Mouse (Mus musculus): ENCODE measurements at regions not wholly inside any gene's neighbourhood (a gene's known extent, or its start where the extent isn't known, plus 50 kb on each side); places are given as distances from the start of the nearest gene placed in this dataset.
A peak's percentile ranks its signal among the peaks of the same experiment; 100 is the strongest.
"Not testable (repeated sequence)": the region's sequence is repeated elsewhere in the genome, so short reads cannot be mapped to it uniquely, and the experiment has no call there.

DNA sequence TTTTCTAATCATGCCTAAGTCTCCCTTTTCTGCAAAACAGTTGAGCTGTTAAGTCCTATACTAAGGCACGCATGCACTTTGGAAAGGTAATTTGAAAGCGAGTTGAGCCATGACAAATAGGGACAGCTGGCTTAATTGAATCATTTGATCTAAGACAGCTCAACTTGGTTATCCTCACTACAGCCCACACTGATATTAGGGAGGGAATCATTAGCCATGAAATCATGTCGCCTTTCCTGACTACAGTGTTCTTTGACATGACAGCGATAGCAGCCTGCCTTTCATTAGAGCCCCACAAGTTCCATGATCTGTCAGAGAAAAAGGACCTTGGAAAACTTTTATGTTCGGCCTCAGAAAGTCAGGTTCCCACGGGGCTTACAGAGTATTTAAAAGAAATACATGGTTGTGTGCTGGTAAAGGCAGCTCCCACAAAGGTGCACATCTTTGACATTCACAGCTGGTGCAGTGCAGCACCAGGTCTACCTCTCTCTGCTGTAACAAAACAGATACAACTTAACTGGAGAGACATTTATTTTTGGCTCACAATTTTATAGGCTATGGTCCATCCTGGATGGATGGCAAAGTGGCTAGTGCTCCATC, 803.5 kb downstream of the Cypt12 start:
- Histone ChIP-seq H3K4me1 (ENCODE audit: control insufficient read depth, insufficient read depth, low read length) (no peaks in the 10 kb centered on the region), H3K9ac (ENCODE audit: low read depth, low read length) (no peak overlapping the region), H3K27me3 (ENCODE audit: control insufficient read depth, insufficient read depth, low read length) (no peaks in the 10 kb centered on the region), H3K4me3 (no peak overlapping the region), H3K27ac (no peak overlapping the region), H3K36me3 (ENCODE audit: control insufficient read depth, insufficient read depth, low read length) (no peaks in the 10 kb centered on the region), H3K79me2 (replicated peaks; ENCODE audit: control insufficient read depth, insufficient read depth, low read length) (no peaks in the 10 kb centered on the region)
- intact Hi-C loops (cut with DNase I): no loop called here
- no peak for DNase-seq
- WGBS: 87% methylated on average over 6 of the region's 6 CpGs
- TF ChIP-seq POLR2A (IDR thresholded peaks at IDR 0.05; ENCODE audit: insufficient read depth, low read depth, low read length): no peak
- no peak for TF ChIP-seq CTCF (IDR thresholded peaks at IDR 0.05)
- no peak for TF ChIP-seq EP300 (IDR thresholded peaks at IDR 0.05; ENCODE audit: insufficient read depth, low read depth, low read length)

DNA sequence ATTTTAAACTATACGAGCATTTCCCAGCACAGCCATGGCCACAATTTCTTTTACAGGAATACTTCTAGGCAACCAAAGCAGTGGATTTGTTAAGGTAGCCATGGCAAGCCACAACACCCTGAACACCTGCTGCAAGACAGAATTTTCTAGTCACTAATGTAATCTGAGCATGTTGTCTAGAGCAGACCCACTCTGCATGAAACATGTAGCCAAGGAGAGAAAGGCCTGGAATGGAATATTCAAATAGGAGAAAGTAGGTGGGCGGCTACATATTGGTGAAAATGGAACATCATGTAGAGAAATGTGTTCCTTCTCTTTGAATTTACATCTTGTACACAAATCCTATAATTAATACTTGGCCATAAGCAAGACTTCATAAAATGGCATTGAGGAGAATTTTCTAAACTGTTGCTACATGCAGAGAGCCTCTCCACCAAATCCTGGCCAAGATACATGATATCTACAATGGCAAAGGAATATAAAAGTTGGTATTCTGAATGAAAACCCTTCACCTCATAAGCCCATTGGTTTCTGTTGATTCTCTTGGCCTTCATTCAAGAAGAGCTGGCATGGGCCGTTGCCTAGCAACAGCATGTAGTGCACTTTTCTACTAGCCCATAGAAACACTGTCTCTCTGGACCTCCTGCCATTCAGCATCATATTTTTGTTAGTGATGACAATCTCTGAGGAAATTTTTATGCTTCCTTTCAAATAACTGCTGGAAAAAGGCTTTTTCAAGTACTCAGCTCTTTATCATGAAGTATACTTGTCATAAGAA, 816.3 kb downstream of the Cypt12 start:
- Histone ChIP-seq H3K9ac (ENCODE audit: low read depth, low read length) (no peak overlapping the region), H3K4me3 (no peak overlapping the region), H3K4me1 (ENCODE audit: control insufficient read depth, insufficient read depth, low read length) (no peaks in the 10 kb centered on the region), H3K79me2 (replicated peaks; ENCODE audit: control insufficient read depth, insufficient read depth, low read length) (no peaks in the 10 kb centered on the region), H3K27ac (no peak overlapping the region), H3K27me3 (ENCODE audit: control insufficient read depth, insufficient read depth, low read length) (no peaks in the 10 kb centered on the region), H3K36me3 (ENCODE audit: control insufficient read depth, insufficient read depth, low read length) (no peaks in the 10 kb centered on the region)
- TF ChIP-seq POLR2A (IDR thresholded peaks at IDR 0.05; ENCODE audit: insufficient read depth, low read depth, low read length): no peak
- no peak for TF ChIP-seq CTCF (IDR thresholded peaks at IDR 0.05)
- no peak for TF ChIP-seq EP300 (IDR thresholded peaks at IDR 0.05; ENCODE audit: insufficient read depth, low read depth, low read length)
- no peak for DNase-seq
- 83% methylated on average over 3 of the region's 3 CpGs for WGBS
- intact Hi-C loops (cut with DNase I): no loop called here

DNA sequence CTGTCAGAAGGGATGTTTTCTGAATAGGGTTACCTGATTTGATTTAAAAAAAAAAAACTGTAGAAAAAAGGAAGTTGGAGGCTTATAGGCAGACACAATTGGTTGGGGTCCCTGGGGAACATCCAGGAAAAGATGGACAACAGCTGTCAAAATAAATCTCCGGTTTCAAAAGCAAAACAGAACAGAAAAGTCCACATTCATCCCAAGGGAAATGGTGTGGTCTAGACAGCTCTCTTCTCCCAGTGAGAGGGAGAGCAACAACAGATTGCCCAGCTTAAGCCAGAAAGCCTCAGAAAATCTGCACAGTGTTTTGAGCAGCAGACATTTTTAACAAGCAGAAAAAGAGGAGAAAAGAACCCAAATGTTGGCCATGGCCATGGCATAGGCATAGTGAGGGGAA, 830.3 kb downstream of the Cypt12 start:
- H3K27me3 ChIP-seq (ENCODE audit: control insufficient read depth, insufficient read depth, low read length): no peaks in the 10 kb centered on the region
- no peak overlapping the region for H3K4me3 ChIP-seq
- intact Hi-C loops (cut with DNase I): no loop called here
- no peaks in the 10 kb centered on the region for H3K36me3 ChIP-seq (ENCODE audit: control insufficient read depth, insufficient read depth, low read length)
- no peak overlapping the region for H3K9ac ChIP-seq (ENCODE audit: low read depth, low read length)
- TF ChIP-seq EP300 (IDR thresholded peaks at IDR 0.05; ENCODE audit: insufficient read depth, low read depth, low read length): no peak
- no peak for TF ChIP-seq CTCF (IDR thresholded peaks at IDR 0.05)
- no peak for TF ChIP-seq POLR2A (IDR thresholded peaks at IDR 0.05; ENCODE audit: insufficient read depth, low read depth, low read length)
- no peak overlapping the region; the same call in 1 of the 2 replicates for H3K27ac ChIP-seq
- no peaks in the 10 kb centered on the region for H3K79me2 ChIP-seq (replicated peaks; ENCODE audit: control insufficient read depth, insufficient read depth, low read length)
- DNase-seq: peak; percentile 4 to 15
- no peaks in the 10 kb centered on the region for H3K4me1 ChIP-seq (ENCODE audit: control insufficient read depth, insufficient read depth, low read length)
- 28% methylated on average over 1 of the region's 1 CpGs for WGBS

DNA sequence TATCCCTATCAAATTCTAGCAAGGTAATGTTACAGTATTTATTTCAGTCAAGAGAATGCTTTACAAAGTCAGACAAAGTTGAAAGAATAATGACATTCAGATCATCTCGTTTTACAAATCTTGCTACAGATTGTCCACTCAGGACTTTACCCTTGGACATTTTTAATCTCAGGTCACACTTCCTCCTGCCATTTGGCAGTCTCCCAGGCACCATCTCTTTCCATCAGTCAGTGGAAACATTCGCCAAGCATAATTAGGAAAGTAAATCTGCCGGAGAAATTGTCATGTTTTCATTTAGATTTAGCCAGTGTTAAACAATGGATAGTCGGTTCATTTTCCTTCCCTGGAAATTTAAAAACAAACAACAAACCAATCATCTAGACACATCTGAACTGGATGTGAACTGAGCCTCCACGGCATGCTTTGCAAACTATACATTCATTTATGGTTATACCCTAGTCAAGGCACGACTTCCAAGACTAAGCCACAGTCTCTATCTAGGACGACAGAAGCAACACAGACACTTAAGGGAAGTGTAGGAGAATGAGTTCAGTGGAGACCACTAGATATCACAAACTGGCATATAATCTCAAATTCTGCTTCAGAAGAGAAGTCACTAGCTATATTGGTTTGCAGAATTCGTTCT, 839.4 kb downstream of the Cypt12 start:
- TF ChIP-seq POLR2A (IDR thresholded peaks at IDR 0.05; ENCODE audit: insufficient read depth, low read depth, low read length) (no peak), EP300 (IDR thresholded peaks at IDR 0.05; ENCODE audit: insufficient read depth, low read depth, low read length) (no peak), CTCF (IDR thresholded peaks at IDR 0.05) (no peak)
- no peak for DNase-seq
- intact Hi-C loops (cut with DNase I): no loop called here
- H3K79me2 ChIP-seq (replicated peaks; ENCODE audit: control insufficient read depth, insufficient read depth, low read length): no peaks in the 10 kb centered on the region
- H3K27me3 ChIP-seq (ENCODE audit: control insufficient read depth, insufficient read depth, low read length): no peaks in the 10 kb centered on the region
- H3K9ac ChIP-seq (ENCODE audit: low read depth, low read length): no peak overlapping the region
- peaks cover 1% of the 10 kb centered on the region; the same call in 1 of the 2 replicates for H3K4me1 ChIP-seq (ENCODE audit: control insufficient read depth, insufficient read depth, low read length)
- WGBS: 24% methylated on average over 8 of the region's 8 CpGs
- no peaks in the 10 kb centered on the region for H3K36me3 ChIP-seq (ENCODE audit: control insufficient read depth, insufficient read depth, low read length)
- H3K27ac ChIP-seq: no peak overlapping the region
- H3K4me3 ChIP-seq: no peak overlapping the region

DNA sequence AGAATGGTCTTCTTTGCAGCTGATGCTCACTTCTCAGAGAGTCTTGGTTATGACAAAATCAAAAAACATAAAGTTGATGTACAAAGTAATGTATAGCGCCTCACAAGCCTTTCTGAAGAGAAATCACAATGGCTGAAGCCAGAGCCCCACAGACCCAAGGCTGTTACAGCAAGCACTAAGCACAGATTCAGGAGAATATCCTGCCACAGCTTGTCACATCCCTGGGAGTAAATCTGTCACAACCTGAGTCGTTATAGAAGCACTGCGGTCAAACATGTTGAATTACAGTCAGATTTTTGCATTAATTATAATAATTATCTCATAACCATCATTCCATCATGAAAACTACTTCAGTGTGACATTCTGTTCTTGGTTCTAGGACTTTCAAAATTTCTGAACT, 825.7 kb downstream of the 1700064H15Rik start:
- Histone ChIP-seq H3K79me2 (replicated peaks; ENCODE audit: control insufficient read depth, insufficient read depth, low read length) (no peaks in the 10 kb centered on the region), H3K9ac (ENCODE audit: low read depth, low read length) (no peak overlapping the region), H3K27me3 (ENCODE audit: control insufficient read depth, insufficient read depth, low read length) (no peaks in the 10 kb centered on the region), H3K27ac (no peak overlapping the region), H3K4me3 (no peak overlapping the region), H3K4me1 (ENCODE audit: control insufficient read depth, insufficient read depth, low read length) (no peaks in the 10 kb centered on the region), H3K36me3 (ENCODE audit: control insufficient read depth, insufficient read depth, low read length) (no peaks in the 10 kb centered on the region)
- no peak for DNase-seq
- WGBS: 75% methylated on average over 3 of the region's 3 CpGs
- TF ChIP-seq CTCF (IDR thresholded peaks at IDR 0.05): no peak
- TF ChIP-seq EP300 (IDR thresholded peaks at IDR 0.05; ENCODE audit: insufficient read depth, low read depth, low read length): no peak
- TF ChIP-seq POLR2A (IDR thresholded peaks at IDR 0.05; ENCODE audit: insufficient read depth, low read depth, low read length): no peak
- intact Hi-C loops (cut with DNase I): no loop called here

DNA sequence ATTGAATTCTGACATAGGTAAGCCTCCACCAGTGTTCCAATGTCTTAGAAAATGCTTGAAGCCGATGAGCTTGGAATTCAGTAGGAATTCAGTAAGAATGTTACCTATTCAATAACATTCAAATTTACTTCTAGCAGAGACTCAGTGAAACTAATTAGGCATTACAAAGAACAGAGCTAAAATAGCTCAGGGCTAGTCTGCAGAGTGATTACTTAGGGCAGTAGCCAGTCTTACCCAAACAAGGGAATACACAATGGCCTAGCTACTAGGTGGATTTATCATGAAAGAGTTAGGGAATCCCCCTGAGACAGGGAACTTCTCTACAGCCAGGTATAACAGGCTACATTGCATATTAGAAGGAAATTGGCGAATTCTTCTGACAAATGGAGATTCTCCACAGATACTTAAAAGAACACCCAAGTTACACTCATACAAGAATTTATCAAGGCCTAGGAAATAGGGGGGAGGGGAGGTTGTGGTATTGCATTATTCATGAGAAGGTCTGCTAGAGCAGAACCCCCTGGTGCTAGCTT, 799.6 kb downstream of the 1700064H15Rik start:
- H3K36me3 ChIP-seq (ENCODE audit: control insufficient read depth, insufficient read depth, low read length); H3K27ac ChIP-seq; H3K4me1 ChIP-seq (ENCODE audit: control insufficient read depth, insufficient read depth, low read length); H3K9ac ChIP-seq (ENCODE audit: low read depth, low read length); H3K79me2 ChIP-seq (replicated peaks; ENCODE audit: control insufficient read depth, insufficient read depth, low read length); DNase-seq; H3K27me3 ChIP-seq (ENCODE audit: control insufficient read depth, insufficient read depth, low read length); intact Hi-C loops (cut with DNase I); H3K4me3 ChIP-seq: not testable (repeated sequence)
- 33% methylated on average over 2 of the region's 2 CpGs for WGBS
